Comparison of ENCODE assay signal across 8 mouse cellular contexts in genomic region chrX:103822271-103822811, GRCm38 (mm10). TPM values are rescaled to one million over a fixed set of nuclear protein-coding genes. Genes with fewer than 3 reads are reported as not detected.
DNase-seq lines count a peak whose midpoint lies in the region; ATAC-seq lines count a peak whose summit lies in the region.

No protein-coding gene starts in this region.

- H3K4me2 ChIP-seq in embryonic facial prominence, embryonic 13.5 days = peak overlapping the region; percentile 73
- peak overlapping the region; percentile 77 for H3K4me2 ChIP-seq in midbrain, embryonic 12.5 days (replicated peaks)

- peaks cover 62% of the 10 kb centered on the region for H3K27me3 ChIP-seq in embryonic facial prominence, embryonic 13.5 days
- peaks cover 77% of the 10 kb centered on the region for H3K27me3 ChIP-seq in midbrain, embryonic 12.5 days

- H3K9ac ChIP-seq in embryonic facial prominence, embryonic 13.5 days = peak overlapping the region; percentile 73
- H3K9ac ChIP-seq in midbrain, embryonic 12.5 days (replicated peaks) = peak overlapping the region; percentile 51; the same call in 1 of the 2 replicates

- H3K4me3 ChIP-seq in embryonic facial prominence, embryonic 13.5 days = peak overlapping the region; percentile 54
- peak overlapping the region; percentile 55 for H3K4me3 ChIP-seq in midbrain, embryonic 12.5 days

- peak; percentile 78 for ATAC-seq in embryonic facial prominence, embryonic 13.5 days (ENCODE audit: insufficient number of reproducible peaks, insufficient read depth, low FRiP score, low TSS enrichment, low read depth)
- peak; percentile 60 for ATAC-seq in midbrain, embryonic 12.5 days (ENCODE audit: low FRiP score, low read depth)
- ATAC-seq in granulocyte monocyte progenitor cell, adult 5-6 weeks (replicated peaks; ENCODE audit: poor library complexity, severe bottlenecking) = no peak

- peak overlapping the region; percentile 93 for H3K27ac ChIP-seq in embryonic facial prominence, embryonic 13.5 days
- H3K27ac ChIP-seq in midbrain, embryonic 12.5 days (replicated peaks) = peak overlapping the region; percentile 66

- intact Hi-C loops in heart, postnatal 25 days (cut with DNase I) = loop anchor here (5.0 kb wide), 1 partner anchor 125 kb away; no protein-coding TSS in a partner anchor

- WGBS in embryonic facial prominence, embryonic 13.5 days = 24% methylated on average over 20 of the region's 20 CpGs
- 21% methylated on average over 16 of the region's 20 CpGs for WGBS in midbrain, embryonic 12.5 days

- H3K4me1 ChIP-seq in embryonic facial prominence, embryonic 13.5 days = peaks cover 9% of the 10 kb centered on the region; the same call in 1 of the 2 replicates
- peaks cover 7% of the 10 kb centered on the region for H3K4me1 ChIP-seq in midbrain, embryonic 12.5 days

- H3K9me3 ChIP-seq in embryonic facial prominence, embryonic 13.5 days = no peaks in the 10 kb centered on the region
- H3K9me3 ChIP-seq in midbrain, embryonic 12.5 days = no peaks in the 10 kb centered on the region

- peak; percentile 5 for DNase-seq in ES-CJ7 (ENCODE audit: low read depth, low spot score)
- DNase-seq in adrenal gland, postnatal 14 days = peak; percentile 73
- DNase-seq in heart, postnatal 25 days (ENCODE audit: low spot score) = peak; percentile 30
- peak; percentile 64 to 71 for DNase-seq in kidney, postnatal 4 days
- peak; percentile 4 for DNase-seq in yolk sac, embryonic 10.5 days (ENCODE audit: low spot score)

- no peaks in the 10 kb centered on the region for H3K36me3 ChIP-seq in embryonic facial prominence, embryonic 13.5 days
- H3K36me3 ChIP-seq in midbrain, embryonic 12.5 days = no peaks in the 10 kb centered on the region

RNA-seq across cellular contexts. Expression of gene Slc16a2, which starts 0.6 kb away (rescaled TPM):
- 34.7 and 54.2 TPM in 2 replicates for total RNA-seq in adrenal gland, postnatal 14 days (2021)
- polyA plus RNA-seq in embryonic facial prominence, embryonic 13.5 days (2015; fragmentation: Nextera tagmentation; extraction: Ambion mirVana) = 14.8 and 16.5 TPM in 2 replicates
- total RNA-seq in heart, postnatal 25 days (2021) = 1 to 10 TPM; 8.6 to 9.2 TPM
- 12.6 and 16.9 TPM in 2 replicates for polyA plus RNA-seq in midbrain, embryonic 12.5 days (2016; fragmentation: Nextera tagmentation; extraction: Ambion mirVana)
- not detected in 2 replicates for total RNA-seq in granulocyte monocyte progenitor cell, adult 5-6 weeks (2014; fragmentation: Nextera tagmentation)
- not detected in 2 replicates for total RNA-seq in granulocyte monocyte progenitor cell, adult 5-6 weeks (2017)

Comparison
In these comparisons a context has a peak if more than half of its experiments do, and no peak if none do; other contexts are left out.
1. DNase-seq: peak in every context shown above with its lines; median percentile 73 in adrenal gland, postnatal 14 days; 68 in kidney, postnatal 4 days; 30 in heart, postnatal 25 days; 5 in ES-CJ7; 4 in yolk sac, embryonic 10.5 days.
2. RNA of gene Slc16a2, which starts 0.6 kb away (total RNA-seq): 34.7 to 54.2 TPM in adrenal gland, postnatal 14 days and 8.6 to 9.2 TPM in heart, postnatal 25 days; not detected in granulocyte monocyte progenitor cell, adult 5-6 weeks; every median in the first group is over 4 times any median in the second.